In the genomic region with DNA sequence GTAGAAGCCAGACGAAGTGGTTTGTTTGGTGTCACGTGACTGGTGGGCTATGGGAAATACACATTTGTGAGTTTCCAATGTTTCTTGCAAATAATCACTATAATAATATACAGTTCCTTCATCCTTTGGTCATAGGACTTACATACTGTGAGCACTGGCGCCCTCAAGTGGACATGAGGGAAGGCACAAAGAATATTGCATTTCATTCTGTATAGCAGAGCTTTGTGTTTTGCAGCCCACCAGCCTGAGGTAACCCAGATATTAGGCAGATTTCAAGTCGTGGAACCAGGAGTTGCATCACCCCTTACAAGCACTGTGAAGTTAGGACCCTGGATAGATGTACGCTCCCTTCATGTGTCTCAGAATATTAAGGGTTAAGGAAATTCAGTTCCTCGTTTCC, we compare ENCODE assay signal across 9 mouse cellular contexts. TPM values are rescaled to one million over a fixed set of nuclear protein-coding genes. Genes with fewer than 3 reads are reported as not detected.
DNase-seq lines count a peak whose midpoint lies in the region; ATAC-seq and TF ChIP-seq lines count a peak whose summit lies in the region.
"Had no signal": no experiment of that assay in that cellular context is flagged by ENCODE, and none has a peak within 500 bp of the region (broad histone marks: within the 10 kb centered on the region; RNA-seq: fewer than 3 reads in every experiment).

No protein-coding gene starts in this region.

- peaks cover 2% of the 10 kb centered on the region; the same call in 1 of the 2 replicates for H3K4me1 ChIP-seq in liver, adult 2 months (ENCODE audit: control insufficient read depth, insufficient read depth, low read length)
- no peaks in the 10 kb centered on the region for H3K4me1 ChIP-seq in liver, embryonic 12.5 days
- no peaks in the 10 kb centered on the region for H3K4me1 ChIP-seq in limb, embryonic 11.5 days (ENCODE audit: control insufficient read depth, insufficient read depth, low read length)
- H3K4me1 ChIP-seq in neural tube, embryonic 12.5 days: no peaks in the 10 kb centered on the region

- H3K27me3 ChIP-seq in liver, adult 2 months (ENCODE audit: control insufficient read depth, insufficient read depth, low read length): no peaks in the 10 kb centered on the region
- no peaks in the 10 kb centered on the region for H3K27me3 ChIP-seq in liver, embryonic 12.5 days (replicated peaks)
- H3K27me3 ChIP-seq in limb, embryonic 11.5 days (ENCODE audit: control insufficient read depth, insufficient read depth, low read length): no peaks in the 10 kb centered on the region
- H3K27me3 ChIP-seq in neural tube, embryonic 12.5 days (replicated peaks): no peaks in the 10 kb centered on the region
- H3K27me3 ChIP-seq: embryonic facial prominence, embryonic 12.5 days had no signal

- no peak overlapping the region for H3K27ac ChIP-seq in liver, adult 2 months (replicated peaks; ENCODE audit: insufficient read depth, low read depth, low read length)
- H3K27ac ChIP-seq in liver, embryonic 12.5 days: no peak overlapping the region
- no peak overlapping the region for H3K27ac ChIP-seq in limb, embryonic 11.5 days (replicated peaks; ENCODE audit: low read depth, low read length)
- no peak overlapping the region for H3K27ac ChIP-seq in neural tube, embryonic 12.5 days
- H3K27ac ChIP-seq: embryonic facial prominence, embryonic 12.5 days had no signal

- no peak overlapping the region for H3K9ac ChIP-seq in liver, adult 2 months (ENCODE audit: low read depth, low read length)
- H3K9ac ChIP-seq in liver, embryonic 12.5 days: no peak overlapping the region
- H3K9ac ChIP-seq in limb, embryonic 11.5 days (ENCODE audit: low read length): no peak overlapping the region
- H3K9ac ChIP-seq in neural tube, embryonic 12.5 days: no peak overlapping the region
- H3K9ac ChIP-seq: embryonic facial prominence, embryonic 12.5 days had no signal

- no peak for TF ChIP-seq POLR2A in liver, adult 2 months (IDR thresholded peaks at IDR 0.05; ENCODE audit: extremely low read depth, insufficient read depth, low read length)

- no peaks in the 10 kb centered on the region for H3K36me3 ChIP-seq in liver, adult 2 months (ENCODE audit: control insufficient read depth, insufficient read depth, low read length)
- H3K36me3 ChIP-seq in liver, embryonic 12.5 days: no peaks in the 10 kb centered on the region
- no peaks in the 10 kb centered on the region for H3K36me3 ChIP-seq in limb, embryonic 11.5 days (ENCODE audit: control insufficient read depth, insufficient read depth, low read length)
- no peaks in the 10 kb centered on the region for H3K36me3 ChIP-seq in neural tube, embryonic 12.5 days
- H3K36me3 ChIP-seq: embryonic facial prominence, embryonic 12.5 days had no signal

- H3K4me2 ChIP-seq in liver, embryonic 12.5 days: no peak overlapping the region
- H3K4me2 ChIP-seq in limb, embryonic 11.5 days (ENCODE audit: low read depth, severe bottlenecking): no peak overlapping the region
- H3K4me2 ChIP-seq in neural tube, embryonic 12.5 days (replicated peaks): no peak overlapping the region
- H3K4me2 ChIP-seq: embryonic facial prominence, embryonic 12.5 days had no signal

- no peaks in the 10 kb centered on the region for H3K9me3 ChIP-seq in liver, embryonic 12.5 days (replicated peaks)
- H3K9me3 ChIP-seq in limb, embryonic 11.5 days (ENCODE audit: control insufficient read depth, low read length): no peaks in the 10 kb centered on the region
- H3K9me3 ChIP-seq in neural tube, embryonic 12.5 days: no peaks in the 10 kb centered on the region
- H3K9me3 ChIP-seq: embryonic facial prominence, embryonic 12.5 days had no signal

- H3K4me3 ChIP-seq in liver, adult 2 months (ENCODE audit: insufficient read depth, low read depth, low read length): no peak overlapping the region
- no peak overlapping the region for H3K4me3 ChIP-seq in liver, embryonic 12.5 days
- no peak overlapping the region for H3K4me3 ChIP-seq in limb, embryonic 11.5 days (ENCODE audit: low read depth, low read length)
- H3K4me3 ChIP-seq in neural tube, embryonic 12.5 days: no peak overlapping the region
- H3K4me3 ChIP-seq: embryonic facial prominence, embryonic 12.5 days had no signal

- ATAC-seq in liver, embryonic 12.5 days: no peak
- no peak for ATAC-seq in limb, embryonic 11.5 days (ENCODE audit: insufficient number of reproducible peaks, low FRiP score, low TSS enrichment, low read depth)
- ATAC-seq in neural tube, embryonic 12.5 days (ENCODE audit: low FRiP score, low read depth): peak; percentile 65
- ATAC-seq in monocyte, adult 5-6 weeks (replicated peaks; ENCODE audit: insufficient number of reproducible peaks, low FRiP score, low TSS enrichment, poor library complexity, severe bottlenecking): no peak

- 34% methylated on average over 6 of the region's 6 CpGs for WGBS in liver, adult 2 months
- 23% methylated on average over 6 of the region's 6 CpGs for WGBS in liver, embryonic 12.5 days (ENCODE audit: insufficient replicate concordance)
- 32% methylated on average over 6 of the region's 6 CpGs for WGBS in limb, embryonic 11.5 days
- 34% methylated on average over 6 of the region's 6 CpGs for WGBS in neural tube, embryonic 12.5 days

- peak; percentile 47 for DNase-seq in liver, adult 2 months (ENCODE audit: extremely low read depth, low read depth, low spot score)
- peak; percentile 19 for DNase-seq in c-Kit-positive CD71-positive TER-119-positive erythroid progenitor cells, embryonic 14.5 days (ENCODE audit: low spot score)
- peak; percentile 76 for DNase-seq in forelimb bud, embryonic 11.5 days (ENCODE audit: low read depth, low spot score)
- DNase-seq in kidney, adult 9 months: peak; percentile 67
- DNase-seq in limb, embryonic 11.5 days (ENCODE audit: low spot score): peak; percentile 77

- H3K79me2 ChIP-seq in liver, adult 2 months (ENCODE audit: control insufficient read depth, insufficient read depth, low read length): peaks cover 11% of the 10 kb centered on the region; the same call in 1 of the 2 replicates

- TF ChIP-seq CTCF in liver, adult 2 months (IDR thresholded peaks at IDR 0.05; ENCODE audit: low read depth, low read length): peak; percentile 62

RNA-seq across cellular contexts. Expression of a gene that starts 42.7 kb away (rescaled TPM):
- 4.1 and 7.0 TPM in 2 replicates for total RNA-seq in liver, adult 2 months (2014; rRNA removed)
- 3.7 and 4.0 TPM in 2 replicates for polyA plus RNA-seq in liver, adult 2 months (2012; rRNA removed)
- polyA plus RNA-seq in liver, embryonic 12.5 days (2016; fragmentation: Nextera tagmentation; extraction: Ambion mirVana): 0.92 and 1.2 TPM in 2 replicates
- polyA plus RNA-seq in limb, embryonic 11.5 days (2014; fragmentation: Nextera tagmentation; extraction: Ambion mirVana): 3.8 and 5.8 TPM in 2 replicates
- polyA plus RNA-seq in neural tube, embryonic 12.5 days (2016; fragmentation: Nextera tagmentation; extraction: Ambion mirVana): 4.7 and 6.2 TPM in 2 replicates
- total RNA-seq in monocyte, adult 5-6 weeks (2017): not detected in 3 replicates

RNA-seq across cellular contexts. Expression of a gene that starts 50.9 kb away (rescaled TPM):
- total RNA-seq in liver, adult 2 months (2014; rRNA removed): 0.37 and 0.40 TPM in 2 replicates
- polyA plus RNA-seq in liver, adult 2 months (2012; rRNA removed): 0.09 and 0.10 TPM in 2 replicates
- polyA plus RNA-seq in liver, embryonic 12.5 days (2016; fragmentation: Nextera tagmentation; extraction: Ambion mirVana): 0.17 and 0.23 TPM in 2 replicates
- 0.62 and 0.69 TPM in 2 replicates for polyA plus RNA-seq in limb, embryonic 11.5 days (2014; fragmentation: Nextera tagmentation; extraction: Ambion mirVana)
- polyA plus RNA-seq in neural tube, embryonic 12.5 days (2016; fragmentation: Nextera tagmentation; extraction: Ambion mirVana): 0.46 and 0.71 TPM in 2 replicates
- 1.5 to 6.4 TPM (median 2.9 TPM) in 3 replicates for total RNA-seq in monocyte, adult 5-6 weeks (2017)

Comparison
In these comparisons a context has a peak if more than half of its experiments do, and no peak if none do; other contexts are left out.
1. DNase-seq: peak in every context shown above with its lines; median percentile 77 in limb, embryonic 11.5 days; 76 in forelimb bud, embryonic 11.5 days; 67 in kidney, adult 9 months; 47 in liver, adult 2 months; 19 in c-Kit-positive CD71-positive TER-119-positive erythroid progenitor cells, embryonic 14.5 days.